Mouse (Mus musculus): ENCODE results near the gene A830031A19Rik. TPM values are rescaled to one million over a fixed set of nuclear protein-coding genes. Genes with fewer than 3 reads are reported as not detected.

The A830031A19Rik gene
- total RNA-seq, 2 experiments from 2014 or later: not detected

DNA sequence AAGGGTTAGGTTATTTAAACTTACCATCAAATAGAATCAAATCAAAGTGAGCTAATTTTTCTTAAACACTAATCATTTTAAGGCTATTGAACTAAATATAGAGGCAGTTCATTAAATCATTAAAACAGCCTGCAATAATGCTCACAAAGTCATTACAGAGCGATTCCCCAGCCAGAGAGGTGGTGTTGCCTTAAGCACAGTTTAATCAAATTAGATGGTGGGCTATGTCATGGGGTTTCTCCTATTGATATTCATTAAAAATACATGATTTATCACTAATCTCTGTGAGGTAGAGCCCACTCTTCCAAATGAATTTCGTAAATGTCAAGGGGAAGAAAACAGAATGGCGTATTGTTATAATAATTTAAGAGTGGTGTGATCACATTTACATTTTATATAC, 58.8 kb downstream of the A830031A19Rik start:
- no peak for ATAC-seq (ENCODE audit: poor library complexity, severe bottlenecking)

DNA sequence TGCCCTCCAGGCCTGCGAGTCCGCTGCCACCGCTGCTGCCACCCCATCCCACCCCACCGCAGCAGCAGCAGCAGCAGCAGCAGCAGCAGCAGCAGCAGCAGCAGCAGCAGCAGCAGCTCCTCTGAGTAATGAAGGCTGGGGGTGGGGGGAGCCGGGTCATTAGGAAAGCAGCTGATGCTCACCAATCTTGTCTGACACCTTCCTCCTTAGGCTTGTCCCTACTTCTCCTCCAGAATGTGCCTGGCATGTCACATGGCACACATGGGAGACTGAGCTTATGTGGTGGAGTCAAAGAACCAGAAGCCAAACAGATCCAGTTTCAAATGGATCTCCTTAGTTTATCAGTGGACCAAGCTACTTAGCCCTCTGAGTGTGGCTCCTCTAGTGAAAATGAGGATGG, 60.2 kb downstream of the A830031A19Rik start:
- no peak for ATAC-seq (ENCODE audit: poor library complexity, severe bottlenecking)

DNA sequence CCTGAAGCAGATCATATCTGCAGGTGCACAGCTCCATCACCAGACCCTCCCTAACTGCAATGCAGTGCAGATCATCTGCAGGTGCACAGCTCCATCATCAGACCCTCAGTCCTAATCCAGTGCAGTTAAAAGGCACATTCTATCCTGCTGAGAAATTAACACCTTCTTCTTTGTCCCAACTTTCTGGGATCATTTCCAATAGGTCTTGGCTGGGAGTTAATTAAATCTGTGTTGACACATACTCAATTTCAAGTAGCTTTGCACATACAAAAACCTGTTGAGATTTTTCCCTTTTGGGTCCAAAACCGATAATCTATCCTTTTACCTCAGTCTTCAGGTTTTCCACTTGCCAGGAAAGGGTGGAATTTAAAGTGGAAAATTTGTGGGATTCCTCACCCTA, 62.6 kb downstream of the A830031A19Rik start:
- ATAC-seq (ENCODE audit: poor library complexity, severe bottlenecking): no peak

DNA sequence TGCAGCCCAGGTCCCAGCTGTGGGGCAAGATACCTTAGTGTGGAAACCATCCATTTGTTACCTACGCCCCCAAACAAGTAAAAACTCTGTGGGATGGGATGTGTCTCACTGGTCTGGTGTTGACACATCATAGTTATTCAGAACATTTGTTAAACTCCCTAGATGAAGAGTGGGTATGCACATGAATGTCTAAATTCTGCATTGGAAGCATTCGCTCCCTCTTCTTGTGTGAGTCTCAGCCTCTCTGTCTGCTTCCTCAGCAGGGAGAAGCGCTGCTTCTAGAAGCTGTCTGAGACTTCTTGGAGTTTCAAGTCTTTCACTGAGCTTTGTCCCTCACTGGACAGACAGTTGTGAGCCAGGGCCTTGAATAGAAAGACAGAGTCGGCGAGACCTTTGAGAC, 65.9 kb downstream of the A830031A19Rik start:
- no peak for ATAC-seq (ENCODE audit: poor library complexity, severe bottlenecking)

DNA sequence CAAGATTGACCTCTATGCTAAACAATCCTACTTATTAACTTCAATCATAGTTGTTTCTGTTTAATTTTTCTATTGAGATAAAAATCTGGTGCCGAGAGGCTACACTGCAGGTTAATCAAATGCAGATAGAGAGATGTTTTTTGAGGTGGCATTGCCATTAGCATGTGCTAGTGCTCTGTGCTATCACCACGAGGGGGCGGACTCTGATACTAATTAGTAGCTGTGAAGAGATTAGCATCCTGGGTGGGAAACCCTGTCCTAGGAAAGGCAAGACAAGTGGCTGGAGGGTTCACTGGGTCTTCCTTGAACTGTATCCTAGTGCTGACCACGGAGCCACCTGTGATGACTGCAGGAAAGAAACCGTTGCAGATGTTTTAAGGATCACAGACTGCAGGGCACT, 66.6 kb downstream of the A830031A19Rik start:
- no peak for ATAC-seq (ENCODE audit: poor library complexity, severe bottlenecking)

DNA sequence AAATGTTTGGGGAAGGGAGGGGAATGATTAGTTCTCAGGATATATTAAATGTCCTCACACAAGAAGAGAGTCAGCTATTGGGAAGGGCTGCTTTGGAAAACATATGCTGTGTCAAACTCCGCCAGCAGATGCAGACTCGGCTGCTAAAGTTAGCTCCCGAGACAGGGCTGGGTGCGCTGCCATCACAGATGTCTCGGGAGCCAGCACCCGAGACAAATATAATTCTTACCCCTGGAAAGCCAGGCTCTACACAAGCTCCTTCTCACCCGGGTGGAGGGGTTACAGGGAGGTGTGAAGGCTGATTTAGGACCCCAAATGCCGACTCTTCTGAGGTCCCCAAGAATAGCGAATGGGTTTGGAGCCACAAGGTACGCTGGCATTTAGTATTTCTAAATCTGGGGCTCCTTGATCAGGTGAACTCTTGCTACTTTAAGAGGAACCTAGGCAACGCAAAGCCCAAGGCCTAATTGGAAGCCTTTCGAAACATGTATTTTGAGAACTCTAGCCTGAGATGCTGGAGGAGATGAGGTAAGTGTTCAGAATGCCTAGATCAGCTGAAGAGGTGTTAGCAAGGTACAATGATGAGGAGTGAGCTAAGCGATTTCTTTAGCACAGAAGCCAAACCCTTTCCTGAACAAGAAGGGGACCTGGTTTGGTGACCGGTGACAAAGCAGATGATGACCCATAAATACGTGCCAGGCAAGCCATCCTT, 69.3 kb downstream of the A830031A19Rik start:
- ATAC-seq (ENCODE audit: poor library complexity, severe bottlenecking): no peak

DNA sequence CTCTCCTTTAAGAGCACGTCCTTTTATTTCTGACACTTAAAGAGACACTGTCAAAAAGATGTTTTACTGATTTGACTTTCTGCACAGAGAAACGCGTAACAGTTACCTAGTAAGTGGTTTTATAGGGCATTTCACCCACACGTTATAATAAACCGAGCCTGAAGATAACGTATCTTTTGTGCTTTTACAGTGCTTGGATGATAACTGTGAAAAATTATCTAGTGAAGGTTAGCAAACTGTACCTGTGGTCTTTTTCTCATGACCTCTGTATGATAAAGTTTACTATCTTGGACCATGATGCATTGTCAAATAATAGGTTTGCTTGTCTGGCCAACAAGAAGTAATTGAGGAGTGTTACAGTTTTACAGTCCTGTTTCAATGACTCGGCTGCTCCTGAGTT, 74.2 kb downstream of the A830031A19Rik start:
- no peak for ATAC-seq (ENCODE audit: poor library complexity, severe bottlenecking)

Other genes with a start within 250 kb of the A830031A19Rik start
- gene Papolg, start 179.8 kb downstream of the A830031A19Rik start, total RNA-seq (2015): 28.0 and 28.9 TPM in 2 replicates
- gene Papolg, start 179.8 kb downstream of the A830031A19Rik start, total RNA-seq (2017): 24.9 and 31.8 TPM in 2 replicates
- 31.4 and 33.7 TPM in 2 replicates for gene Bcl11a, start 3.0 kb upstream of the A830031A19Rik start, total RNA-seq (2015)
- 16.2 and 34.6 TPM in 2 replicates for gene Bcl11a, start 3.0 kb upstream of the A830031A19Rik start, total RNA-seq (2017)